Mouse (Mus musculus) erythroblast, embryonic 14.5 days (primary cell): ENCODE measurements at regions not wholly inside any gene's neighbourhood (a gene's known extent, or its start where the extent isn't known, plus 50 kb on each side); places are given as distances from the start of the nearest gene placed in this dataset.

Source experiments
- GATA1 ChIP-seq: IDR thresholded peaks from 2 replicates; pipeline ENCODE4 v1.6.1; 2012; ENCODE audit warnings: low read length, inconsistent platforms, mixed read lengths
- TAL1 ChIP-seq: IDR thresholded peaks from 3 replicates; pipeline ENCODE4 v1.6.1; 2012; ENCODE audit warnings: low read length, inconsistent platforms, mixed read lengths

DNA sequence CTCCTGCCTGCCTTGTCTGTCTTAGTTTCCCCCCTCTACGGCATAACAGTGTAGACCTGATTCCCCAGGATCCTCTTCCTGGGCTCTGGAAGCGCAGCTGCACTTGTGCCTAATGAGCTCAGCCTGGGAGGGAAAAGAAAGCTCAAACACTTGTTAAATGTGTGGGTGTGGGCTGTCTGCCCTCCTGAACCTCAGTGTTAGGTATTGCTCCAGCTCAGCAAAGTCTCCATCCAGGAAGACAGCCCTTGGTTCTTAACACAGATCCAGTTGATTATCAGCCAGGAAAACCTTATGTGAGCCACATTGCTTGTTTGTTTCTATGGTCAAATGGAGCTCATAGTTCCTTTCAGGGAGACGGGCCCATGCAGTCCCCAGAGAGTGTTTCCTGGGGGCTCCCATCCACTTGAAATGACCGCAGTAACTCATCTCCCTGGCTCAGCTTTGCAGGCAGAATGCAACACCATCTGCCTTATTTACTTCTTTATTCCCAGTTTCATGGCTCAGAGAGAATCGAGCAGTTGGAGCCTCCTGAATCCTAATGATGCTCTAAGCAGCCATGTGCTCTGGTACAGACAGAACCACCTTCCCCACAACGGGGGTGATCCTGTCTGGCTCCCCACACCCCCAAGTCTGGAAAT, 88.4 kb upstream of the Ywhaq start:
- TF ChIP-seq TAL1 (no peak), GATA1 (no peak)
